Mouse (Mus musculus) olfactory bulb, adult 2 months (tissue): Measurements from ENCODE around the gene Ttc34.

Experiments
- CTCF ChIP-seq: fragments of 200-500 bp; IDR thresholded peaks from 2 replicates; pipeline ENCODE4 v1.5.1; 2012; ENCODE audit warnings: low read depth, mild to moderate bottlenecking, low read length, moderate library complexity; ENCODE audit not compliant: insufficient read depth
- POLR2A ChIP-seq: fragments of 200-500 bp; IDR thresholded peaks from 2 replicates; pipeline ENCODE4 v1.6.1; 2012; ENCODE audit warnings: mild to moderate bottlenecking, low read depth, low read length, moderate library complexity; ENCODE audit not compliant: insufficient read depth

DNA sequence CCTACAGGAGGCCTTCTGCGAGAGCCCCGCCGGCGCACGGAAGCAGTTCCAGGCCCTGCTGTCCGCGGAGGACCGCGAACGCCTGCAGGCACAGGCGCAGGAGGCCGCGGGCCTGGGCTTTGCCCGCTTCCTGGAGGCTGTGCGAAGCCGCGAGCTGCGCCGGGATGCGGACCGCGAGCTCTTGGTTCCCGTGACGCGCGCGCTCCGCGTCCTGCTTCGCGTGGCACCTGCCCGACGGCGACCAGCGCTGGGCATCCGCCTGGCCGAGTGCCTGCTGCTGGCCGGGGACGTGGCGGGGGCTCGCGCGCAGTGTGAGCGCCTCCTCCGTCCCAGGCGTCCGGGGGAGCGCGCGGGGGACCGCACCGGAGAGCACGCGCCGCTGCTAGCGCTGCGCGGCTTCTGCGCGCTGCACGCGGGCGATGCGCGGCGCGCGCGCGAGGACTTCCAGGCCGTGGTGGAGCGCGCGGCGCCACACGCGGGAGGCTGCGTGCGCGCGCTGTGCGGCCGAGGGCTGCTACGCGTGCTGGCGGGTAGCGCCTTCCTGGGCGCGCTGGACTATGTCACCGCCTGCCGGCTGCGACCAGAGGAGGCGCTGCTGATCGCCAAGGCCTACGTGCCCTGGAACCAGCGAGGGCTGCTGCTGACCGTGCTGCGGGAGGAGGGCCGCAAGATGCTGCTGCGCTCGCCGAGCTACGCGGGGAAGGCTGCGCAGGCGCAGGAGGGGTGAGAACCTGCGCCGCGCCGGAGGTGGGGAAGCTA, 18.6 kb downstream of the Ttc34 start:
- no peak for TF ChIP-seq CTCF
- TF ChIP-seq POLR2A, result peak; percentile 80
